Mouse (Mus musculus) liver, adult 2 months (tissue): ENCODE measurements around the gene Kdm2b. TPM values are rescaled to one million over a fixed set of nuclear protein-coding genes. Genes with fewer than 3 reads are reported as not detected.

ENCODE experiments used
- DNase-seq: peaks from one replicate; pipeline ENCODE4 v3.0.0-alpha.2; 2011; ENCODE audit warnings: low read depth, low spot score; ENCODE audit errors: extremely low read depth
- H3K27ac ChIP-seq: fragments of 200-500 bp; replicated peaks from 2 replicates; pipeline ENCODE4 v1.5.1; 2012; ENCODE audit warnings: low read depth, mild to moderate bottlenecking, control low read depth, inconsistent platforms, low read length; ENCODE audit not compliant: insufficient read depth
- H3K27me3 ChIP-seq: fragments of 200-500 bp; 2 replicates; pipeline ENCODE4 v1.6.1; 2012; ENCODE audit warnings: mild to moderate bottlenecking, moderate library complexity, low read length, inconsistent platforms; ENCODE audit not compliant: control insufficient read depth, insufficient read depth
- H3K36me3 ChIP-seq: fragments of 200-500 bp; 2 replicates; pipeline ENCODE4 v1.6.1; 2012; ENCODE audit warnings: low read length, inconsistent platforms; ENCODE audit not compliant: control insufficient read depth, insufficient read depth
- H3K4me1 ChIP-seq: fragments of 200-500 bp; 2 replicates; pipeline ENCODE4 v1.6.1; 2011; ENCODE audit warnings: low read length; ENCODE audit not compliant: control insufficient read depth, insufficient read depth
- H3K4me3 ChIP-seq: fragments of 200-500 bp; 2 replicates; pipeline ENCODE4 v1.5.1; 2011; ENCODE audit warnings: low read depth, mild to moderate bottlenecking, control low read depth, low read length, moderate library complexity; ENCODE audit not compliant: insufficient read depth
- H3K79me2 ChIP-seq: fragments of 200-500 bp; 2 replicates; pipeline ENCODE4 v1.6.1; 2012; ENCODE audit warnings: inconsistent platforms, mild to moderate bottlenecking, low read length, moderate library complexity; ENCODE audit not compliant: control insufficient read depth, insufficient read depth
- H3K9ac ChIP-seq: fragments of 200-500 bp; 2 replicates; pipeline ENCODE4 v1.6.1; 2012; ENCODE audit warnings: low read depth, mild to moderate bottlenecking, control low read depth, inconsistent platforms, low read length
- CTCF ChIP-seq: fragments of 200-500 bp; IDR thresholded peaks from 2 replicates; pipeline ENCODE4 v1.5.1; 2011; ENCODE audit warnings: low read depth, low read length, control low read depth
- POLR2A ChIP-seq: fragments of 200-500 bp; IDR thresholded peaks from 2 replicates; pipeline ENCODE4 v1.6.1; 2011; ENCODE audit warnings: low read length, control low read depth; ENCODE audit not compliant: insufficient read depth; ENCODE audit errors: extremely low read depth
- WGBS: fragments of 180-500 bp; shearing (Covaris S2); methylation state at CpG from one replicate; pipeline ENCODE4 v1.1.7; 2018; 5-methylcytosine and 5-hydroxymethylcytosine counted together
- polyA plus RNA-seq: library from polyadenylated mRNA; depleted of rRNA; stranded (reverse); fragments of >200 nt; gene quantifications from 2 replicates; pipeline ENCODE4 v1.2.3, GENCODE M21; 2012
- total RNA-seq: library from RNA; depleted of rRNA; stranded (reverse); fragments of >200 nt; gene quantifications from 2 replicates; pipeline ENCODE4 v1.2.3, GENCODE M21; 2014

Kdm2b gene
- total and polyA plus RNA-seq, 2 experiments: 3.0 to 7.1 TPM

DNA sequence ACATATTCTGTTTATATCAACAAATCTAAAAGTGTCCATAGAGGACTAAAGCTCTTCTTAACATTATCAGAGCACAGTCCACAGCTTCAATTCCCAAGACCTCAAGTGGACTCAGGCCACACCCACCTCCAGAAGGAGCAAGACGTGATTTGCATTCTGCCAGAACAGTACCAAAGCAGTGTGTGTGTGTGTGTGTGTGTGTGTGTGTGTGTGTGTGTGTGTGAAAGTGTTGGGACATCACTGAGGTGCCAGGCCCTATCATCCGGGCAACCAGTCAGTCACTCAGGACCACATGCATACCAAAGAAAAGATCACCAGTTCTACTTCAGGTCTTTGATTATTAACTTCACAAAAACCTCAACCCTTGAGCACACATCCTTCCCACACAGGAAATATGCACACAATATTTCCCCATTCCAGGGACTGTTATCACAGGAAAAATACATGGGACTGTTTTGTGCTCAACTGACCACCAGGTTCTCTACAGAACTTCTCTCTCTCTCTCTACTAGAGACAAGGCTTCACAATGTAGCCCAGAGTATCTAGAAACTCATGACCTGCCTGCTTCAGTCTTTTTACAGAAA is 105.9 kb downstream of the Kdm2b start:
- no peak overlapping the region for H3K4me3 ChIP-seq
- no peak overlapping the region for H3K27ac ChIP-seq
- peaks cover 4% of the 10 kb centered on the region; the same call in 1 of the 2 replicates for H3K4me1 ChIP-seq
- H3K79me2 ChIP-seq: 0 out of 2 replicates have a peak, but pooled peaks cover 3% of the 10 kb centered on the region
- no peaks in the 10 kb centered on the region for H3K27me3 ChIP-seq
- no peak overlapping the region for H3K9ac ChIP-seq
- DNase-seq: no peak
- 54% methylated on average over 2 of the region's 2 CpGs for WGBS
- peaks cover 2% of the 10 kb centered on the region; the same call in 1 of the 2 replicates for H3K36me3 ChIP-seq
- no peak for TF ChIP-seq POLR2A
- no peak for TF ChIP-seq CTCF

DNA sequence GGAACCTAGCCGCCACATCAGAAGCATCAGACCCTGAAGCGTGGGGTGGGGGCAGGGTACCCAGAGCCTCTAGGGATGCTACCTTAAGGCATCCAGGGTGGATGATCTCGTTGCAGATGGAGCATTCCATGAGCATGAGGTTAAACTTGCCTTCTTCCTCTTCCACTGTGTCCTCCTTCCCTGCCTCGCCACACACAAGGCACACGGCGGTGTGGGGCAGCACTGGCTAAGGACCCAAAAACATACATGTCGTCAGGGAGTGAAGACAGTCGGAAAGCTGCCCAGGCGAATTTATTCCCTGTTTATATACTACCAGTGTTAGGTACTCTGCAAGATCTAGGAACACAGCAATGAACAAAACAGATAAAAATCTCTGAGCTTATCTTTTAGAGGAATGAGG is 106.4 kb downstream of the Kdm2b start:
- no peak for TF ChIP-seq POLR2A
- TF ChIP-seq CTCF: no peak
- Histone ChIP-seq H3K4me1 (peaks cover 4% of the 10 kb centered on the region; the same call in 1 of the 2 replicates), H3K27ac (no peak overlapping the region), H3K36me3 (peaks cover 2% of the 10 kb centered on the region; the same call in 1 of the 2 replicates), H3K27me3 (no peaks in the 10 kb centered on the region), H3K9ac (no peak overlapping the region), H3K4me3 (no peak overlapping the region), H3K79me2 (no peaks in the 10 kb centered on the region)
- DNase-seq: no peak
- 87% methylated on average over 9 of the region's 9 CpGs for WGBS

DNA sequence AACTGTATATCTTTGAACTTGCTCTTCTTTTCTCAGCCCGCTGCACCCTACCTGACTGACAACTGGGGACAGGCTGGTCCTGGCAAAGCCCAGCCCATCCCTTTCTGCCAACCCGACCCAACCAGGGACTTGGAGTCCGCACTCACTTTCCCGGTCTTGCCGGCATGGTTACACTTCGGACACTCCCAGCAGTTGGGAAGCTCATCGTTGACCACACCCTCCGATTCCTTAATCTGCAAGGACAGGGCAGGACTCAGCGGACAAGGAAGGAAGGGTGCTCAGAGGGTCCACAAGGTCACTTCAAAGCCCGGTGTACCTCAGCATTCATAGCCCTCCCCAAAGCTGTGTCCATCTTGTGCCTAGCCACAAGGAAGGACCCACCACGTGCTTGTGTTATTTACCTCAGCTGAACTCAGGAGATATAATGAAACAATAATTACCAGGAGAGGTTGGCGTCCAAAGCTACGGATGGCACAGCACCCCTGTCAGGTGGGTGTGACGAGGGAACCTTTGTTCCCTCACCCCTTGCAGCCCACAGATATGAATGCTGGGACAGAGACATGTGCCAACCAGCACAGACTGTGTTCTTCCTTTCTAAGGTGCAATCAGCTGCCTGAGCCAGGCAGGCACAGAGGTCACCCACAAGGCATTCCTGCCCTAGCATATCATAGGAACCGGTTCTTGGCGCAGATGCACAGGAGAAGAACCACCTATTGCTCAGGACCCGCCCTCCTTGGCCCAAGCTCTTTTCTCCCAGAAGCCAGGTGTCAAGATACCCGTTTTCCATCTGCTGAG is 107.2 kb downstream of the Kdm2b start:
- Histone ChIP-seq H3K4me1 (peaks cover 4% of the 10 kb centered on the region; the same call in 1 of the 2 replicates), H3K27me3 (no peaks in the 10 kb centered on the region), H3K4me3 (no peak overlapping the region), H3K36me3 (peaks cover 7% of the 10 kb centered on the region), H3K9ac (no peak overlapping the region), H3K79me2 (no peaks in the 10 kb centered on the region), H3K27ac (no peak overlapping the region)
- TF ChIP-seq CTCF: no peak
- no peak for TF ChIP-seq POLR2A
- peak; percentile 72 for DNase-seq
- WGBS: 81% methylated on average over 18 of the region's 18 CpGs

DNA sequence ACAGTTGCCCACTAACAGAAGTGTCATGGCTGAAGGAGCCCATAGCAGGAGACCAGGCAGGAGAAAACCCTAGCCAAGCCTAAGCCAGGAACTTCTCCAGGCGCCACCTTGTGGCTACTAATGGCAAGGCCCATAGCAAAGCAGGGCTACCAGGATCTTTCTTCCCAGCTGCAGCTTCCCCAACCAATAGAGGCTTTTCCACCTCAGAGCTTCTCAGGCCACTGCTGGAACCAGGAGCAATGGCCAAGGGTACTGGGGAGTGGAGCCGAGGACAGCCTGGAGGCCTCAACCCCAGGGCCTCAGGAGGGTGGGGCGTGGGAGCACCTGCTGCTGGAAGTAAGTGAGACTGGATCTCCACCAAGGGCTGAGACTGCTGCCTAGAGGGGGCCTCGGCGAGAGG is 108.3 kb downstream of the Kdm2b start:
- TF ChIP-seq POLR2A (no peak), CTCF (peak; percentile 83)
- Histone ChIP-seq H3K36me3 (peaks cover 7% of the 10 kb centered on the region), H3K79me2 (no peaks in the 10 kb centered on the region), H3K4me3 (no peak overlapping the region), H3K9ac (no peak overlapping the region), H3K27me3 (no peaks in the 10 kb centered on the region), H3K4me1 (peaks cover 4% of the 10 kb centered on the region; the same call in 1 of the 2 replicates), H3K27ac (no peak overlapping the region)
- 64% methylated on average over 5 of the region's 5 CpGs for WGBS
- peak; percentile 31 for DNase-seq

DNA sequence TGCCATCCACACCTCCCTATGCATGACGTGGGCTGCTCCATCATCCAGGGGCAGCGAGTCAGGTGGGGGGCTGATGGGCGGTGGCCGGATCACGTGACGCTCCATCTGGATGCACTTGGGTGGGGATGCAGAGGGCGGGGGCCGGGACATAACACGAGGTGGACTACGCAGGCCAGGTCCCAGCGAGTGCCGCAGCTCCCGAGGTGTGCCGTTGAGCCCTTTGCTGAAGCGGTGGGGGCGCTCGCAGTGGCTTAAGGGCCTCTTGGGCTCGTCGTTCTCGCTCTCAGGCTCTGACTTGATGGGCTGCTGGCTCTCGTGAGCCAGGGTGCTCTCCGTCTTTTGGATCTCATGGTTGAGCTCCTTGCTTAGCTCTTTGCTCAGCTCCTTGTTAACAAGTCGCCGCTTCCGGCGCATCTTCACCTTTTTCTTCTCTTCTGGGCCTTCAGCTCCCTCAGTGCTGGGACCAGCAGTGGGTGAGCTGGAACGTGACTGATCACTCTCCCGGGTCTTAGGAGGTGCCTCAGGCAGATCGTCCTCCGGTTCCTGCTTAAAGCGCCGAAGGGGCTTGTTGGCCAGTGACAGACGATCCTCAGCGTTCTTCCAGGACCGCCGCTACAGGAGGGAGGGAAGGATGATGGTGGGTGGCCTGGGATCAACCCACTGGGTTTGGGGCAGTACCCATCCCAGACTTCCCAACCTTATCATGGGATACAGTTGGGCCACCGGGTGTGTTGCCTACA is 109.2 kb downstream of the Kdm2b start:
- Histone ChIP-seq H3K4me3 (no peak overlapping the region), H3K27ac (no peak overlapping the region), H3K9ac (no peak overlapping the region), H3K27me3 (no peaks in the 10 kb centered on the region), H3K79me2 (no peaks in the 10 kb centered on the region), H3K4me1 (no peaks in the 10 kb centered on the region), H3K36me3 (peaks cover 7% of the 10 kb centered on the region)
- no peak for TF ChIP-seq CTCF
- TF ChIP-seq POLR2A: no peak
- no peak for DNase-seq
- WGBS: 96% methylated on average over 37 of the region's 37 CpGs
